Mouse (Mus musculus) midbrain, embryonic 16.5 days (tissue): ENCODE measurements around the gene Noxo1. TPM values are rescaled to one million over a fixed set of nuclear protein-coding genes. Genes with fewer than 3 reads are reported as not detected.

Source experiments
- ATAC-seq: fragments of 200-750 bp; cut with Nextera tagmentation; 2 replicates; pipeline ENCODE4 v1.8.0; 2017; ENCODE audit warnings: moderate TSS enrichment
- H3K27ac ChIP-seq: fragments of 300-500 bp; sonication (generic); 2 replicates; pipeline ENCODE4 v1.5.1; 2014; ENCODE audit warnings: mild to moderate bottlenecking, low read length, mixed read lengths
- H3K27me3 ChIP-seq: fragments of 300-500 bp; sonication (generic); 2 replicates; pipeline ENCODE4 v1.6.1; 2014; ENCODE audit warnings: low read depth, low read length, mixed read lengths; ENCODE audit not compliant: control insufficient read depth, insufficient read depth
- H3K36me3 ChIP-seq: fragments of 300-500 bp; sonication (generic); 2 replicates; pipeline ENCODE4 v1.6.1; 2014; ENCODE audit warnings: mild to moderate bottlenecking, low read length, moderate library complexity, mixed read lengths; ENCODE audit not compliant: control insufficient read depth, insufficient read depth
- H3K4me1 ChIP-seq: fragments of 300-500 bp; sonication (generic); 2 replicates; pipeline ENCODE4 v1.6.1; 2014; ENCODE audit warnings: mild to moderate bottlenecking, low read length, mixed read lengths; ENCODE audit not compliant: control insufficient read depth, insufficient read depth
- H3K4me2 ChIP-seq: fragments of 300-500 bp; sonication (generic); 2 replicates; pipeline ENCODE4 v1.6.1; 2014; ENCODE audit warnings: mild to moderate bottlenecking, low read length, mixed read lengths
- H3K4me3 ChIP-seq: fragments of 300-500 bp; sonication (generic); 2 replicates; pipeline ENCODE4 v1.5.1; 2014; ENCODE audit warnings: low read depth, mild to moderate bottlenecking, low read length, moderate library complexity, mixed read lengths
- H3K9ac ChIP-seq: fragments of 300-500 bp; sonication (generic); 2 replicates; pipeline ENCODE4 v1.6.1; 2014; ENCODE audit warnings: low read depth, low read length, mixed read lengths
- H3K9me3 ChIP-seq: fragments of 300-500 bp; sonication (generic); replicated peaks from 2 replicates; pipeline ENCODE4 v1.6.1; 2014; ENCODE audit warnings: mild to moderate bottlenecking, low read length, mixed read lengths; ENCODE audit not compliant: control insufficient read depth, poor library complexity, severe bottlenecking
- WGBS: fragments of 180-500 bp; shearing (Covaris S2); extraction: QIAGEN DNeasy Blood & Tissue Kit; methylation state at CpG from one replicate; pipeline ENCODE4 v1.1.7; 2014; 5-methylcytosine and 5-hydroxymethylcytosine counted together
- polyA plus RNA-seq: library from polyadenylated mRNA; unstranded; fragments of >200 nt; fragmentation: Nextera tagmentation; extraction: Ambion mirVana; gene quantifications from 2 replicates; pipeline ENCODE4 v1.2.1, GENCODE M21; 2015

The Noxo1 gene
- polyA plus RNA-seq, result 1.9 and 2.2 TPM in 2 replicates

GRCm38 (mm10) chr17:24696011-24696697 lies at the start of gene Noxo1, which contains the start of gene Gfer:
Noxo1 (plus strand) TSS chr17:24696234.
Gfer (minus strand) TSS chr17:24696156.
- peak within 1 kb of the TSS; percentile 88 for H3K27ac ChIP-seq
- peak within 1 kb of the TSS; percentile 79 for H3K9ac ChIP-seq
- H3K36me3 ChIP-seq, result peaks cover 13% of the 10 kb centered on the region; the same call in 1 of the 2 replicates
- no peaks in the 10 kb centered on the region for H3K27me3 ChIP-seq
- peak; percentile 92 for ATAC-seq
- 0% methylated on average over 51 of the region's 76 CpGs for WGBS
- H3K4me3 ChIP-seq, result peak within 1 kb of the TSS; percentile 53
- peaks cover 20% of the 10 kb centered on the region for H3K4me1 ChIP-seq
- H3K9me3 ChIP-seq, result no peaks in the 10 kb centered on the region
- peak within 1 kb of the TSS; percentile 77 for H3K4me2 ChIP-seq

- H3K9ac ChIP-seq, result no peak overlapping the region
- H3K27ac ChIP-seq, result no peak overlapping the region
- peaks cover 6% of the 10 kb centered on the region for H3K4me1 ChIP-seq
- H3K4me3 ChIP-seq, result no peak overlapping the region
- H3K36me3 ChIP-seq, result no peaks in the 10 kb centered on the region
- ATAC-seq, result no peak
- no peak overlapping the region for H3K4me2 ChIP-seq
- WGBS, result 86% methylated on average over 4 of the region's 4 CpGs
- no peaks in the 10 kb centered on the region for H3K9me3 ChIP-seq
- H3K27me3 ChIP-seq, result 0 out of 2 replicates have a peak, but pooled peaks cover 4% of the 10 kb centered on the region
These were observed 49.7 kb upstream of the Noxo1 start for GRCm38 (mm10) chr17:24646381-24646780.

- Histone ChIP-seq H3K4me1 (peaks cover 6% of the 10 kb centered on the region), H3K9ac (no peak overlapping the region), H3K9me3 (no peaks in the 10 kb centered on the region), H3K27me3 (peaks cover 4% of the 10 kb centered on the region; the same call in 1 of the 2 replicates), H3K27ac (no peak overlapping the region), H3K4me2 (no peak overlapping the region), H3K4me3 (no peak overlapping the region), H3K36me3 (no peaks in the 10 kb centered on the region)
- 84% methylated on average over 11 of the region's 11 CpGs for WGBS
- no peak for ATAC-seq
These were observed 48.5 kb upstream of the Noxo1 start for GRCm38 (mm10) chr17:24647493-24647892.

- 73% methylated on average over 10 of the region's 10 CpGs for WGBS
- no peaks in the 10 kb centered on the region for H3K9me3 ChIP-seq
- peak overlapping the region; percentile 82 for H3K4me2 ChIP-seq
- peaks cover 4% of the 10 kb centered on the region; the same call in 1 of the 2 replicates for H3K27me3 ChIP-seq
- H3K9ac ChIP-seq, result peak overlapping the region; percentile 24; the same call in 1 of the 2 replicates
- H3K4me3 ChIP-seq, result peak overlapping the region; percentile 70
- H3K36me3 ChIP-seq, result no peaks in the 10 kb centered on the region
- no peak overlapping the region for H3K27ac ChIP-seq
- no peak for ATAC-seq
- peaks cover 6% of the 10 kb centered on the region for H3K4me1 ChIP-seq
These were observed 47.2 kb upstream of the Noxo1 start for GRCm38 (mm10) chr17:24648731-24649377.

- no peaks in the 10 kb centered on the region for H3K36me3 ChIP-seq
- H3K4me2 ChIP-seq, result peak overlapping the region; percentile 82
- H3K9ac ChIP-seq, result peak overlapping the region; percentile 88
- peak; percentile 69 for ATAC-seq
- WGBS, result under 1% methylated on average over 28 of the region's 35 CpGs
- peaks cover 6% of the 10 kb centered on the region for H3K4me1 ChIP-seq
- no peaks in the 10 kb centered on the region for H3K9me3 ChIP-seq
- peak overlapping the region; percentile 70 for H3K27ac ChIP-seq
- peaks cover 4% of the 10 kb centered on the region; the same call in 1 of the 2 replicates for H3K27me3 ChIP-seq
- H3K4me3 ChIP-seq, result peak overlapping the region; percentile 70
These were observed 46.4 kb upstream of the Noxo1 start for GRCm38 (mm10) chr17:24649581-24650069.

GRCm38 (mm10) chr17:24650070-24650616 lies 45.9 kb upstream of the Noxo1 start, which contains the start of gene Slc9a3r2:
Slc9a3r2 (minus strand) TSS chr17:24650327.
- no peaks in the 10 kb centered on the region for H3K36me3 ChIP-seq
- H3K4me1 ChIP-seq, result peaks cover 6% of the 10 kb centered on the region
- peak within 1 kb of the TSS; percentile 82 for H3K4me2 ChIP-seq
- H3K9ac ChIP-seq, result peak within 1 kb of the TSS; percentile 88
- H3K27me3 ChIP-seq, result peaks cover 4% of the 10 kb centered on the region; the same call in 1 of the 2 replicates
- H3K9me3 ChIP-seq, result no peaks in the 10 kb centered on the region
- ATAC-seq, result peak; percentile 70
- peak within 1 kb of the TSS; percentile 70 for H3K4me3 ChIP-seq
- H3K27ac ChIP-seq, result peak within 1 kb of the TSS; percentile 70
- WGBS, result 2% methylated on average over 32 of the region's 41 CpGs

GRCm38 (mm10) chr17:24650766-24651165 lies 45.3 kb upstream of the Noxo1 start:
- 84% methylated on average over 4 of the region's 4 CpGs for WGBS
- peaks cover 4% of the 10 kb centered on the region; the same call in 1 of the 2 replicates for H3K27me3 ChIP-seq

GRCm38 (mm10) chr17:24651835-24652234 lies 44.2 kb upstream of the Noxo1 start:
- Histone ChIP-seq H3K9me3 (no peaks in the 10 kb centered on the region), H3K4me3 (no peak overlapping the region), H3K4me1 (peaks cover 6% of the 10 kb centered on the region), H3K9ac (no peak overlapping the region), H3K4me2 (no peak overlapping the region), H3K27ac (no peak overlapping the region), H3K27me3 (peaks cover 7% of the 10 kb centered on the region), H3K36me3 (no peaks in the 10 kb centered on the region)
- WGBS, result 65% methylated on average over 3 of the region's 3 CpGs
- no peak for ATAC-seq

More at GRCm38 (mm10) chr17:24650766-24651165, 45.3 kb upstream of the Noxo1 start:
- H3K27ac ChIP-seq, result no peak overlapping the region
- H3K9me3 ChIP-seq, result no peaks in the 10 kb centered on the region
- peak overlapping the region; percentile 88 for H3K9ac ChIP-seq
- peaks cover 6% of the 10 kb centered on the region for H3K4me1 ChIP-seq
- no peaks in the 10 kb centered on the region for H3K36me3 ChIP-seq
- peak overlapping the region; percentile 82 for H3K4me2 ChIP-seq
- ATAC-seq, result no peak
- peak overlapping the region; percentile 70 for H3K4me3 ChIP-seq
